Mouse (Mus musculus) lung, embryonic 16.5 days (tissue): ENCODE data around the gene Ptrh2. TPM values are rescaled to one million over a fixed set of nuclear protein-coding genes. Genes with fewer than 3 reads are reported as not detected.
"Not testable (repeated sequence)": the region's sequence is repeated elsewhere in the genome, so short reads cannot be mapped to it uniquely, and the experiment has no call there.

Source experiments
- ATAC-seq: fragments of 200-750 bp; cut with Nextera tagmentation; 2 replicates; pipeline ENCODE4 v1.8.0; 2017; ENCODE audit warnings: low read depth, mild to moderate bottlenecking, moderate library complexity
- H3K27ac ChIP-seq: fragments of 300-500 bp; sonication (generic); 2 replicates; pipeline ENCODE4 v1.5.1; 2014; ENCODE audit warnings: mild to moderate bottlenecking, control low read depth, low read length
- H3K27me3 ChIP-seq: fragments of 300-500 bp; sonication (generic); 2 replicates; pipeline ENCODE4 v1.6.1; 2014; ENCODE audit warnings: low read depth, low read length, mixed read lengths; ENCODE audit not compliant: control insufficient read depth, insufficient read depth
- H3K36me3 ChIP-seq: fragments of 300-500 bp; sonication (generic); 2 replicates; pipeline ENCODE4 v1.6.1; 2014; ENCODE audit warnings: low read length; ENCODE audit not compliant: control insufficient read depth, insufficient read depth
- H3K4me1 ChIP-seq: fragments of 300-500 bp; sonication (generic); replicated peaks from 2 replicates; pipeline ENCODE4 v1.6.1; 2014; ENCODE audit warnings: low read length, mixed read lengths; ENCODE audit not compliant: control insufficient read depth, insufficient read depth
- H3K4me2 ChIP-seq: fragments of 300-500 bp; sonication (generic); 2 replicates; pipeline ENCODE4 v1.6.1; 2014; ENCODE audit warnings: low read depth, low read length, control low read depth
- H3K4me3 ChIP-seq: fragments of 300-500 bp; sonication (generic); 2 replicates; pipeline ENCODE4 v1.5.1; 2014; ENCODE audit warnings: mild to moderate bottlenecking, low read length, control low read depth
- H3K9ac ChIP-seq: fragments of 300-500 bp; sonication (generic); 2 replicates; pipeline ENCODE4 v1.6.1; 2014; ENCODE audit warnings: low read length, control low read depth
- H3K9me3 ChIP-seq: fragments of 300-500 bp; sonication (generic); 2 replicates; pipeline ENCODE4 v1.6.1; 2016; ENCODE audit warnings: low read length; ENCODE audit not compliant: control insufficient read depth
- WGBS: fragments of 180-500 bp; shearing (Covaris S2); extraction: QIAGEN DNeasy Blood & Tissue Kit; methylation state at CpG from one replicate; pipeline ENCODE4 v1.1.7; 2014; 5-methylcytosine and 5-hydroxymethylcytosine counted together
- polyA plus RNA-seq: library from polyadenylated mRNA; unstranded; fragments of >200 nt; fragmentation: Nextera tagmentation; extraction: Ambion mirVana; gene quantifications from 2 replicates; pipeline ENCODE4 v1.2.1, GENCODE M21; 2015

Ptrh2 gene
- polyA plus RNA-seq, 1 experiment from 2014 or later = 28.5 TPM

GRCm38 (mm10) chr11:86734993-86735392, 51.2 kb downstream of the Ptrh2 start:
- H3K27me3 ChIP-seq = no peaks in the 10 kb centered on the region
- H3K27ac ChIP-seq = no peak overlapping the region
- WGBS = 92% methylated on average over 4 of the region's 4 CpGs
- ATAC-seq = no peak
- H3K9me3 ChIP-seq = no peaks in the 10 kb centered on the region
- H3K9ac ChIP-seq = no peak overlapping the region
- H3K4me1 ChIP-seq = no peaks in the 10 kb centered on the region
- H3K4me3 ChIP-seq = no peak overlapping the region
- H3K4me2 ChIP-seq = no peak overlapping the region
- H3K36me3 ChIP-seq = peaks cover 8% of the 10 kb centered on the region; the same call in 1 of the 2 replicates

GRCm38 (mm10) chr11:86737301-86738000, 53.7 kb downstream of the Ptrh2 start:
- Histone ChIP-seq H3K9me3 (no peaks in the 10 kb centered on the region), H3K4me3 (no peak overlapping the region), H3K36me3 (0 out of 2 replicates have a peak, but pooled peaks cover 2% of the 10 kb centered on the region), H3K4me1 (no peaks in the 10 kb centered on the region), H3K4me2 (no peak overlapping the region), H3K9ac (no peak overlapping the region), H3K27ac (no peak overlapping the region), H3K27me3 (no peaks in the 10 kb centered on the region)
- ATAC-seq = no peak
- WGBS = 64% methylated on average over 8 of the region's 8 CpGs

GRCm38 (mm10) chr11:86738308-86738707, 54.5 kb downstream of the Ptrh2 start:
- H3K4me1 ChIP-seq, H3K27me3 ChIP-seq, H3K27ac ChIP-seq, ATAC-seq, H3K4me3 ChIP-seq, H3K4me2 ChIP-seq, H3K9me3 ChIP-seq, H3K9ac ChIP-seq, H3K36me3 ChIP-seq: not testable (repeated sequence)
- 77% methylated on average over 1 of the region's 1 CpGs for WGBS

- H3K9ac ChIP-seq = no peak overlapping the region
- no peaks in the 10 kb centered on the region for H3K4me1 ChIP-seq
- H3K36me3 ChIP-seq = 0 out of 2 replicates have a peak, but pooled peaks cover 2% of the 10 kb centered on the region
- WGBS = 91% methylated on average over 1 of the region's 1 CpGs
- H3K4me3 ChIP-seq = no peak overlapping the region
- ATAC-seq = no peak
- no peaks in the 10 kb centered on the region for H3K27me3 ChIP-seq
- H3K9me3 ChIP-seq = no peaks in the 10 kb centered on the region
- no peak overlapping the region for H3K27ac ChIP-seq
- H3K4me2 ChIP-seq = no peak overlapping the region
These were observed 55.2 kb downstream of the Ptrh2 start for GRCm38 (mm10) chr11:86738956-86739355.

DNA sequence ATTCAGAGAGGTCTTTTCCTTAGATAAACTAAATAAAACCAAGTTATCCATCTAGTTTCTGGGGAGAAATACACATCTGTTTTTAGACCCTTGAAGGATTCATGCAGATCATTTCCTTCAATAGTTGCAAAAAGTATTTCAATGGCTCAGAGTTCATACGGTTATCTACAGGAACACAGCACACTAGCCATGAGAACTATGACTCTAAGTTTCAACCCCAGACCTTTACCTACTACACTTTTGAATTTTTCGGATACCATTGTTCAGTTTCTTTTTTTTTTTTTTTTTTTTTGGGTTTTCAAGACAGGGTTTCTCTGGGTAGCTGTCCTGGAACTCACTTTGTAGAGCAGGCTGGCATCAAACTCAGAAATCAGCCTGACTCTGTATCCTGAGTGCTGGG, 55.7 kb downstream of the Ptrh2 start:
- Histone ChIP-seq H3K27ac (no peak overlapping the region), H3K4me2 (no peak overlapping the region), H3K9ac (no peak overlapping the region), H3K4me3 (no peak overlapping the region), H3K4me1 (no peaks in the 10 kb centered on the region), H3K9me3 (no peaks in the 10 kb centered on the region), H3K36me3 (0 out of 2 replicates have a peak, but pooled peaks cover 2% of the 10 kb centered on the region), H3K27me3 (no peaks in the 10 kb centered on the region)
- WGBS = 70% methylated on average over 2 of the region's 2 CpGs
- no peak for ATAC-seq

DNA sequence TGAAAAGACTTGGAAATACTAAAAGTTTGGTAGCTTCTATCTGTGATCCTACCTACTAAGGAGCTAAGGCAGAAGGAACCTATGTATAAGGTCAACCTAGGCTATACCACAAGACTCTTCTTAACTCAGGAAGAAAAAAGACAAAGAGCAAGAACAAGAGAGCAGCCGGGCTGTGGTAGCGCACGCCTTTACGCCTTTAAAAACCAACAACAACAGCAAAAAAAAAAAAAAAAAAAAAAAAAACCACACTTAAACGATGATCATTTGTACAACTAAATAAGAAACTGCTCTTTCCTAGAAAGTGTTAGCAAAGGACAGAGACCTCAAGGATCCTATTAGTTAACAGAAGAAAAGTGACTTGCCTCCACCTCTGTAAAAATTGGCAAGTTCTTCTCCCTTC, 57.7 kb downstream of the Ptrh2 start:
- H3K9me3 ChIP-seq = no peaks in the 10 kb centered on the region
- no peaks in the 10 kb centered on the region for H3K27me3 ChIP-seq
- H3K36me3 ChIP-seq = no peaks in the 10 kb centered on the region
- H3K27ac ChIP-seq = no peak overlapping the region
- H3K4me1 ChIP-seq = peaks cover 13% of the 10 kb centered on the region; the same call in 1 of the 2 replicates
- H3K4me3 ChIP-seq = no peak overlapping the region
- no peak overlapping the region for H3K9ac ChIP-seq
- 94% methylated on average over 5 of the region's 5 CpGs for WGBS
- ATAC-seq = no peak
- H3K4me2 ChIP-seq = no peak overlapping the region

Other genes with a start within 250 kb of the Ptrh2 start
- 55.1 and 57.0 TPM in 2 replicates for gene Rnft1, start 199.3 kb upstream of the Ptrh2 start, polyA plus RNA-seq
- 56.4 and 62.1 TPM in 2 replicates for gene Rps6kb1, start 139.2 kb upstream of the Ptrh2 start, polyA plus RNA-seq
- gene Tubd1, start 139.0 kb upstream of the Ptrh2 start, polyA plus RNA-seq = 13.3 and 14.0 TPM in 2 replicates
- 101 and 106 TPM in 2 replicates for gene Vmp1, start 149 bp upstream of the Ptrh2 start, polyA plus RNA-seq
- 125 and 134 TPM in 2 replicates for gene Cltc, start 73.6 kb downstream of the Ptrh2 start, polyA plus RNA-seq
- gene Dhx40, start 123.8 kb downstream of the Ptrh2 start, polyA plus RNA-seq = 27.2 and 28.4 TPM in 2 replicates